Comparison of ENCODE assay signal across 11 mouse cellular contexts in genomic region chr5:149779740-149780139, GRCm38 (mm10).
"Had no signal": no experiment of that assay in that cellular context is flagged by ENCODE, and none has a peak within 500 bp of the region (broad histone marks: within the 10 kb centered on the region; RNA-seq: fewer than 3 reads in every experiment).

No protein-coding gene starts in this region.

- H3K27ac ChIP-seq: limb, embryonic 15.5 days; liver, embryonic 12.5 days; midbrain, embryonic 12.5 days; neural tube, embryonic 15.5 days had no signal

- DNase-seq: kidney, adult 11 months; kidney, postnatal 14 days; layer of hippocampus, postnatal 36 days; lung, postnatal 10 days; lung, postnatal 4 days; spleen, adult 18-20 months had no signal

- H3K4me3 ChIP-seq: limb, embryonic 15.5 days; liver, embryonic 12.5 days; midbrain, embryonic 12.5 days; neural tube, embryonic 15.5 days had no signal

- H3K9me3 ChIP-seq: limb, embryonic 15.5 days had no signal

- H3K36me3 ChIP-seq: limb, embryonic 15.5 days; liver, embryonic 12.5 days; midbrain, embryonic 12.5 days; neural tube, embryonic 15.5 days had no signal

- H3K9ac ChIP-seq: limb, embryonic 15.5 days; liver, embryonic 12.5 days; lung, embryonic 14.5 days; midbrain, embryonic 12.5 days; neural tube, embryonic 15.5 days had no signal

- H3K4me2 ChIP-seq: limb, embryonic 15.5 days; liver, embryonic 12.5 days; lung, embryonic 14.5 days; midbrain, embryonic 12.5 days; neural tube, embryonic 15.5 days had no signal

- H3K27me3 ChIP-seq: limb, embryonic 15.5 days; liver, embryonic 12.5 days; midbrain, embryonic 12.5 days; neural tube, embryonic 15.5 days had no signal

- ATAC-seq: liver, embryonic 12.5 days had no signal

- H3K4me1 ChIP-seq: limb, embryonic 15.5 days; liver, embryonic 12.5 days; midbrain, embryonic 12.5 days; neural tube, embryonic 15.5 days had no signal
